Mouse (Mus musculus) thymus, adult 2 months (tissue): ENCODE measurements at regions not wholly inside any gene's neighbourhood (a gene's known extent, or its start where the extent isn't known, plus 50 kb on each side); places are given as distances from the start of the nearest gene placed in this dataset.

Experiments used
- CTCF ChIP-seq: fragments of 200-500 bp; IDR thresholded peaks from 2 replicates; pipeline ENCODE4 v1.5.1; 2012; ENCODE audit warnings: mild to moderate bottlenecking, control low read depth, low read length, moderate library complexity, borderline replicate concordance; ENCODE audit not compliant: control insufficient read depth, poor library complexity, insufficient read depth; ENCODE audit errors: extremely low read depth
- POLR2A ChIP-seq: fragments of 200-500 bp; IDR thresholded peaks from 2 replicates; pipeline ENCODE4 v1.6.1; 2012; ENCODE audit warnings: mild to moderate bottlenecking, low read length, control low read depth, moderate library complexity; ENCODE audit not compliant: control insufficient read depth, poor library complexity, insufficient read depth; ENCODE audit errors: extremely low read depth

DNA sequence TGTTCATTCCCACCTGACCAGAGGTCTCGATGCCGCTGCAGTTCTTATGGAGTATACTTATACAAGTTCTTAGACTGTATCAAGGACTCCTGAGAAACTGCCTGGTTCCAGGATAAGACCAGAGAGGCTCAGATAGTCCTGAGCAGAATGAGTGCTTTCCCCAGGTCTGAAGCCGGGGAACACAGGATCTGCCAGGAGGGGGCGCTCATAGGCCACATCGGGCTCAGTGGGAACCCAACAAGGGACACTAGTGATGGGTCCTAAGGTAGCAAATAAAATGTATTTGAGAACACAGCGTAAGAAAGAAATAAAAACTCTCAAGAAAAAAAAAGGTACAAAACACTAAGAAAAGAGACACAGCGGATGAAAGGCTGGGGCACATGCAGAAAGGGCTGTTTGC, 454.0 kb upstream of the Zdhhc25 start:
- TF ChIP-seq POLR2A: no peak
- TF ChIP-seq CTCF: no peak
